Mouse (Mus musculus) ovary, adult 18-20 months (tissue): ENCODE measurements at regions not wholly inside any gene's neighbourhood (a gene's known extent, or its start where the extent isn't known, plus 50 kb on each side); places are given as distances from the start of the nearest gene placed in this dataset.

Source experiments
- DNase-seq: peaks from one replicate; pipeline ENCODE4 v3.0.0; 2022; ENCODE audit warnings: low spot score, mixed read lengths

GRCm38 (mm10) chr5:148742158-148742835, 186.8 kb downstream of the Katnal1 start:
- DNase-seq, result no peak

DNA sequence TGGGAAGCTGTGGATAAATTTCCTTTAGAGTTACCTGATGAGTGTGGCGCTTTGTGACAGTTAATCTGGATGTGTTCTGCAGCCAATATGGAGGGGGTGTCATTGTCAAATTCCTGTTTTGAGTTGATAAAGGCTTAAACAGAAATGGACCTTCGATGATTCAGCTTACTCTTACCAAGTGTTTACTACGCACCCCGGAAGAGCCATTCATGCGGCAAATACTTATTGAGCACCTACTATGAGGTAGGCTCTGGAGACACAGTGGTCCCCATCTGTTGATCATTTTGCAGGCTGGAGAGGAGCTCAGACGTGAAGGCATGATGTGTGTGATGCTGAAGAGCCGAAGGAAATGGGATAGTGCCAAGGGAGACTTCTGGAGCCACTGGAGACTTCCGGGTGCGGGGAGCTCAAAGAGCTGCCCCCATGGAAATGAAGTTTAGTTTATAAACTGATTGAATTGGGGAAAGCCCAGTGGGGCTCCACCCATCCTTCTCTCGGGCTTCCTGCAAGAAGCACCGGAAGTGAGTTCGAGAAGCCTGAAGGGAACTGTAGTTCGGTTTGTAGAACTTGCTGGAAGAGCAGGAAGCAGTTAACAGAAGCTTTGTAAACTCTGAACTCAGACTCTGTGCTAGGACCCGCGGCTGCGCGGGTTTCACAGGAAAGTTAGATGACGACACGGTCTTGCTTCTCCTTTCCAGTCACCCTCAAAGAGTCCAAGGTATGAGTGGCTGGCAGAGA, 187.7 kb downstream of the Katnal1 start:
- no peak for DNase-seq

- DNase-seq, result peak; percentile 80
Observed at GRCm38 (mm10) chr5:148740366-148741266, 188.0 kb upstream of the Ubl3 start.

- no peak for DNase-seq
Observed at GRCm38 (mm10) chr5:148739672-148740071, 187.1 kb upstream of the Ubl3 start.

- DNase-seq, result no peak
Observed at GRCm38 (mm10) chr5:148739141-148739540, 186.6 kb upstream of the Ubl3 start.

GRCm38 (mm10) chr5:148729541-148729940, 177.0 kb upstream of the Ubl3 start:
- DNase-seq, result no peak

- no peak for DNase-seq
Observed at GRCm38 (mm10) chr5:148728492-148728891, 175.9 kb upstream of the Ubl3 start.

GRCm38 (mm10) chr5:148726442-148726841, 173.9 kb upstream of the Ubl3 start:
- DNase-seq, result no peak

DNA sequence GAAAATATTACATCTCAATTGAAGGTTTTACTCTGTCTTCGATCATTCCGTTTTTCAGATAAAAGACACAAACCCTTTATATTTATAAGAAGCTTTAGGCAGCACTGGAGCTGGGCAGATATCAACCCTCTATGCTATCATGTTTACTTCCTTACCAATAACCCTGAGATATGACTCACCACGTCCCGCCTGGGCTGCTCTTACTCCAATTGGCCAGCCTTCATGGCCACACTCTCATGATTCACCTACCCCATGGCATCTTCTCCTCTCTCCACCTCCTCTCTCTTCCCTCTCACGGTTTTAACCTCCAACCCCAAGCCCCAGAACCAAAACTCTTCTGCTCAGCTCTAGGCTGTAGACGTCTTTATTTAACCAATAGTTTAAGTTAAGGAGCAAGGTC, 171.9 kb upstream of the Ubl3 start:
- DNase-seq, result peak; percentile 75

DNA sequence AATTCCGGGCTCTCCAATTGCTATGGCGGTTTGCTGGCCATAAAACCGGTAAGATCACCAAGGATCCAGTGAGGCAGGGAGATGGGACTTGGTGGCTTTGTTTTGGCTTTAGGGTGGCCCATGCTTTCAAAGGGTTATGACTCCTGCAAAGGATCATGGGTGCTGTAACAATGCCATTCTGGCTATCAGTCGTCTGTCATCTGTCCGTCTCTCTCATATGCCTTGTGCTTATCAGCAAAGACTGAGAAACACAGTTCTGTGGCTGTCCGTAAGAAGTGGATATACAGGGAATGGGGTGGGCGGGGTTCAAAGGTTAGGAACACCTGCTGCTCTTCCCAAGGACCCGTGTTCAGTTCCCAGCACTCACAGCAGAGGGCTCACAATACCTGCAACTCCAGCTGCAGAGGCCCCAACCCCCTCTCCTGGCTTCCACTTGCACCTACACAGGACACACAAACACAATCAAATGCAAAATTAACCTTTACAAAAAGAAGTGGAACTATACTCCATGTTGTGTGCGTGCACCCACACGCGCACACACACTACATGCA, 171.2 kb upstream of the Ubl3 start:
- no peak for DNase-seq

DNA sequence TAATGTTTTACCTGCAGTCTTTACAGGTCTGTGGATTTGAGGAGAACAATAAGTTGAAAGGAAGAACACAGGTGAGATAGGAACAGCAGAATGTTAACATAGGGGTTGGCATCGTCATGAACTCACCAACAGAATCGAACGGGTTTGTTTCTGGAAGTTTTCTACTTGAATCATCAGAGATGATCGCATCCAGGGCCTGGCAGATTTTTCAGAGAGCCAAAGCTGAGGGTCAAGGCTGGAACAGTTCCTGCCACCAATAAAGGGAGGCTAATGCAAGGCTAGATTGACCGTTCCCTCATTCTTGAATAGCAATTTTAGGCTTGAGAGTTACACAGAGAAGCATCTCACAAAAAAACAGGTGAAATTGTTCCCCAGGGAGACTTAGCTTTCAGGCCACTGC, 168.0 kb upstream of the Ubl3 start:
- no peak for DNase-seq

DNA sequence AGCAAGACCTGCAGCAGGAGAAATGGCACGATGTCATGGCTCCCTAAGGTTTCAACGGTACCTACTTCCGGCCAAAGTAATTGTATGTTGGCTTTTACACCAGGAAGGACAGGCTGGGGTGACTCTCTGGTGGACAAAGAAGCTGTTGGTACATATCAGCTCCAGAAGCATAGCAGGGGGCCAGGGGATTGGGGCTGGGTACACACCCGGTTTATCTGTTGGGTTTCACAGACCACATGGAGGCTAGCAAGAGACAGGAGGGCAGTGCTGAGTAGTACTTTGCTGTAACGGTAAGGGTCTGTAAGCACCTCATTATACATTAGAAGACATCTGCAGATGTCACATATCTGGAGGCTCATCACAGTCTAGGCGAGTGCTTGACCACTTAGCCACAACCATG, 164.0 kb upstream of the Ubl3 start:
- DNase-seq, result no peak

DNA sequence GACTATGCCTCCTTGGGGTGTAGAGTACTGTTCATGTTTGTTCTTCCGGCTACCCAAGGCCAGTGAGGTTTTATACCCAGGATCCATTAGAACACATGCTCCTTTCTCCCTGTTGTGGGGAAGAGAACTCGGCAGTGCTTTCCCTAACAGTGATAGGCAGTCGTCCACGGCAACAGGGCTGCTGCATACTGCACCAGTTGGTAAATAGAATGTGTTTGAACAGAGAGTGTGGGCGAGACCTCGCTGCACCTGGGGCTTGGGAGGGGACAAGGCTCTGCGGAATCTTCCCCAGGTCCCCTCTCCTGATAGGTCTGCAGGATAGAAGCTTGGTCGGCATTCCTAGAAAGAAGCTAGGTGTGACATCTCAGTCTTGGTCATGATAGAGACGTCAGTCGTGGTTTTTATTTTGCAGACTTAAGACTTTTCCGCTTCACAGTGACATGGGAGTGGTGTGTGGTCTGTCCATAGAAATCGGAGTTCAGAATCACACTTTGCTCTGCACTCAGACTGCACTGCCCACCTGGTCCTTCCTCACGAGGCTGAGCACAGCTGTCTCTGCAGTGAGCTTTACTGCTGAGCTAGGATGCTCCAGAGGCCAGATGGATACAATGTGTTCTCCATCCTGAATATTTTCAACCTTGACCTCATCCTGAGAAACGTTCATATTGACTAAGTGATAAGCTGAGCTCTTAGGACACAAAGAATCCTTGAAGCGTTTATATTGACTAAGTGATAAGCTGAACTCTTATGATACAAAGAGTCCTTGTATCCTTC, 162.8 kb upstream of the Ubl3 start:
- DNase-seq, result no peak

GRCm38 (mm10) chr5:148714807-148715206, 162.2 kb upstream of the Ubl3 start:
- no peak for DNase-seq

DNA sequence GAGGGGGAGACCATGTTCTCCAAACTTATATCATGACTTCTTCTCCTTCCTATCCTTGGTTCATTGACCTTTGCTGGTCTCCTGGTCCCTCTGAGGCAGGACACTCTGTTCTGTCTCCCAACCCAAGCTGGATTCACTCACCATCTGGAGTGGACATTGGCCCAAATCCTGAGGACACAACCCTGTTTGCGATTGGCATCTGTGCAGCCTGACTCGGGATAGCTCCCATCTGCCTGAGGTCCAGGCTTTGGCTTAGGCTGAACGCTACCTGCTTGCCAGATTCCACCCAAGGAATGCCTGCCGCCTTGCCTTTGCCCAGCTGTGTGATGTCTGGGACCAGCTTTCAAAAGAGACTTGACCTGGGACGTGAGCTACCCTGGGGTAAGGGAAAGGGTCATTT, 161.2 kb upstream of the Ubl3 start:
- no peak for DNase-seq

GRCm38 (mm10) chr5:148713039-148713438, 160.4 kb upstream of the Ubl3 start:
- DNase-seq, result no peak

- no peak for DNase-seq
Observed at GRCm38 (mm10) chr5:148711570-148711969, 159.0 kb upstream of the Ubl3 start.

GRCm38 (mm10) chr5:148709111-148709771, 156.7 kb upstream of the Ubl3 start:
- no peak for DNase-seq

GRCm38 (mm10) chr5:148708014-148708741, 155.6 kb upstream of the Ubl3 start:
- DNase-seq, result no peak

- no peak for DNase-seq
Observed at GRCm38 (mm10) chr5:148707335-148707734, 154.7 kb upstream of the Ubl3 start.
